ENCODE assay signal across 8 mouse cellular contexts in genomic region chr5:138995721-138996311, GRCm38 (mm10). TPM values are rescaled to one million over a fixed set of nuclear protein-coding genes. Genes with fewer than 3 reads are reported as not detected.
DNase-seq lines count a peak whose midpoint lies in the region; ATAC-seq lines count a peak whose summit lies in the region.
"Had no signal": no experiment of that assay in that cellular context is flagged by ENCODE, and none has a peak within 500 bp of the region (broad histone marks: within the 10 kb centered on the region; RNA-seq: fewer than 3 reads in every experiment).

No protein-coding gene starts in this region.

- peak overlapping the region; percentile 61 for H3K4me3 ChIP-seq in embryonic facial prominence, embryonic 11.5 days (ENCODE audit: low read depth, low read length)
- peak overlapping the region; percentile 70 for H3K4me3 ChIP-seq in limb, embryonic 10.5 days
- peak overlapping the region; percentile 63 for H3K4me3 ChIP-seq in midbrain, embryonic 11.5 days (ENCODE audit: low read depth, low read length)
- peak overlapping the region; percentile 85 for H3K4me3 ChIP-seq in stomach, embryonic 16.5 days (replicated peaks; ENCODE audit: low read length)

- H3K4me1 ChIP-seq in embryonic facial prominence, embryonic 11.5 days (ENCODE audit: control insufficient read depth, insufficient read depth, low read length) = peaks cover 14% of the 10 kb centered on the region
- peaks cover 77% of the 10 kb centered on the region for H3K4me1 ChIP-seq in limb, embryonic 10.5 days
- peaks cover 41% of the 10 kb centered on the region for H3K4me1 ChIP-seq in midbrain, embryonic 11.5 days (ENCODE audit: control insufficient read depth, insufficient read depth, low read length)
- H3K4me1 ChIP-seq in stomach, embryonic 16.5 days (ENCODE audit: control insufficient read depth, insufficient read depth, low read length) = peaks cover 51% of the 10 kb centered on the region

- H3K4me2 ChIP-seq in embryonic facial prominence, embryonic 11.5 days (ENCODE audit: low read depth, low read length) = peak overlapping the region; percentile 93
- peak overlapping the region; percentile 98 for H3K4me2 ChIP-seq in midbrain, embryonic 11.5 days
- H3K4me2 ChIP-seq in stomach, embryonic 16.5 days (ENCODE audit: low read depth, low read length) = peak overlapping the region; percentile 93

- no peaks in the 10 kb centered on the region for H3K9me3 ChIP-seq in embryonic facial prominence, embryonic 11.5 days (replicated peaks; ENCODE audit: control insufficient read depth, low read length)
- no peaks in the 10 kb centered on the region for H3K9me3 ChIP-seq in limb, embryonic 10.5 days (replicated peaks)
- no peaks in the 10 kb centered on the region for H3K9me3 ChIP-seq in midbrain, embryonic 11.5 days (ENCODE audit: control insufficient read depth, low read length)
- no peaks in the 10 kb centered on the region for H3K9me3 ChIP-seq in stomach, embryonic 16.5 days (replicated peaks; ENCODE audit: control insufficient read depth, low read length)

- peak overlapping the region; percentile 68; the same call in 1 of the 2 replicates for H3K27ac ChIP-seq in embryonic facial prominence, embryonic 11.5 days (replicated peaks; ENCODE audit: low read depth, low read length)
- H3K27ac ChIP-seq in limb, embryonic 10.5 days = peak overlapping the region; percentile 81
- H3K27ac ChIP-seq in midbrain, embryonic 11.5 days (ENCODE audit: low read depth, low read length) = no peak overlapping the region
- H3K27ac ChIP-seq in stomach, embryonic 16.5 days (ENCODE audit: low read length) = peak overlapping the region; percentile 94
- H3K27ac ChIP-seq: macrophage had no signal

- H3K9ac ChIP-seq in embryonic facial prominence, embryonic 11.5 days (replicated peaks; ENCODE audit: low read length) = peak overlapping the region; percentile 72
- peak overlapping the region; percentile 73 for H3K9ac ChIP-seq in midbrain, embryonic 11.5 days (ENCODE audit: low read length)
- H3K9ac ChIP-seq in stomach, embryonic 16.5 days (ENCODE audit: low read length) = peak overlapping the region; percentile 95

- WGBS in embryonic facial prominence, embryonic 11.5 days = under 1% methylated on average over 43 of the region's 52 CpGs
- under 1% methylated on average over 52 of the region's 52 CpGs for WGBS in limb, embryonic 10.5 days
- WGBS in midbrain, embryonic 11.5 days = under 1% methylated on average over 52 of the region's 52 CpGs
- WGBS in stomach, embryonic 16.5 days = under 1% methylated on average over 48 of the region's 52 CpGs

- no peaks in the 10 kb centered on the region for H3K36me3 ChIP-seq in embryonic facial prominence, embryonic 11.5 days (replicated peaks; ENCODE audit: control insufficient read depth, insufficient read depth, low read depth, low read length)
- H3K36me3 ChIP-seq in limb, embryonic 10.5 days = no peaks in the 10 kb centered on the region
- no peaks in the 10 kb centered on the region for H3K36me3 ChIP-seq in midbrain, embryonic 11.5 days (ENCODE audit: control insufficient read depth, insufficient read depth, low read length)
- H3K36me3 ChIP-seq in stomach, embryonic 16.5 days (ENCODE audit: control insufficient read depth, insufficient read depth, low read length) = no peaks in the 10 kb centered on the region

- ATAC-seq in embryonic facial prominence, embryonic 11.5 days (replicated peaks; ENCODE audit: insufficient number of reproducible peaks, low FRiP score, low TSS enrichment, low read depth) = peak; percentile 36
- peak; percentile 54 for ATAC-seq in midbrain, embryonic 11.5 days (ENCODE audit: low FRiP score)
- ATAC-seq in stomach, embryonic 16.5 days (ENCODE audit: insufficient read depth, low FRiP score) = peak; percentile 72

- DNase-seq in adrenal gland, postnatal 25 days = peak; percentile 80
- DNase-seq in embryonic facial prominence, embryonic 11.5 days (ENCODE audit: low spot score) = peak; percentile 76
- peak; percentile 84 to 87 for DNase-seq in heart, adult 18-20 months
- peak; percentile 87 for DNase-seq in kidney, adult 11 months
- DNase-seq in limb, embryonic 10.5 days (ENCODE audit: low spot score) = peak; percentile 78
- DNase-seq in midbrain, embryonic 11.5 days (ENCODE audit: low spot score, missing footprints) = peak; percentile 95

- H3K27me3 ChIP-seq in embryonic facial prominence, embryonic 11.5 days (ENCODE audit: control insufficient read depth, insufficient read depth, low read length) = peaks cover 67% of the 10 kb centered on the region
- H3K27me3 ChIP-seq in limb, embryonic 10.5 days (ENCODE audit: low read depth, poor library complexity, severe bottlenecking) = peaks cover 99% of the 10 kb centered on the region
- peaks cover 84% of the 10 kb centered on the region for H3K27me3 ChIP-seq in midbrain, embryonic 11.5 days (ENCODE audit: control insufficient read depth, insufficient read depth, low read length)
- peaks cover 27% of the 10 kb centered on the region for H3K27me3 ChIP-seq in stomach, embryonic 16.5 days (ENCODE audit: control insufficient read depth, insufficient read depth, low read length)

RNA-seq across cellular contexts. Expression of gene Pdgfa, which starts 1.4 kb away (rescaled TPM):
- 29.5 and 30.0 TPM in 2 replicates for total RNA-seq in adrenal gland, postnatal 25 days (2021)
- 34.5 and 39.3 TPM in 2 replicates for polyA plus RNA-seq in embryonic facial prominence, embryonic 11.5 days (2014; fragmentation: Nextera tagmentation; extraction: Ambion mirVana)
- total RNA-seq in heart, adult 18-20 months (2021) = 10 to 100 TPM; 15.5 to 21.7 TPM
- polyA plus RNA-seq in limb, embryonic 10.5 days (2016; fragmentation: Nextera tagmentation; extraction: Ambion mirVana) = 26.8 and 28.8 TPM in 2 replicates
- 3.3 and 3.9 TPM in 2 replicates for polyA plus RNA-seq in midbrain, embryonic 11.5 days (2014; fragmentation: Nextera tagmentation; extraction: Ambion mirVana)
- polyA plus RNA-seq in stomach, embryonic 16.5 days (2015; fragmentation: Nextera tagmentation; extraction: Ambion mirVana) = 48.5 and 52.3 TPM in 2 replicates
